21 mouse cellular contexts compared by ENCODE assay signal in the genomic region with DNA sequence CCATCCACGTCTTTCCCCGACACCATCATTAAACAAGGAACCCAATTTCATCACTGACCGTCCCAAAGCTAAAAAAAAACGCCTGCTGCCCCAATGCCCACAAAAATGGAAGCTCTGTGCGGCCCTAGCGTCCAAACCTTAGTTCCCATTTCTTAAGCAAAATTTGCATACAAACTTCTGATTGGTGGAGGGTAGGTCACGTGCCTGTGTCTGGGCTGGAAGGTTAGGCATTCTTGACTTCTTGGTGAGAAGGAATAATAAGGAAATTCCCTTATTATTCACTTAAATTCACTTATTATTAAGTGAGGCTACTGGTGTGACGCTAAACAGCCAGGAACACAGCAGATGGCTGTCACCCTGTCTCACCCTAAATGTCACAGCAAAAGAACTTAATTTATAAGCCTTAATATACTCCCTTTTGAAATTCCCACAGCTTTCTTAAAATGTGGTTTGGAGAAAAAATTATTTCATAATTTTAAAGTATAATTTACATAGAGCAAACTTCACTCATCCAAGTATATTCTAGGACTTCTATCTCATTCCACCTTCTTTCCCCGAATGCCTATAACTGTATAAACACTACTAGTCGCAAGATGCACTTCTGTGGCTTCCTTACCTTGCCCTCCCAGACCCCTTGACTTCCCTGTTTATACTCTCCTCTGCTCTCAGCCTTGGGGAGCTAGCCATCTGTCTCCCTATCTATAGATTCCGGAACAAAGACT. TPM values are rescaled to one million over a fixed set of nuclear protein-coding genes. Genes with fewer than 3 reads are reported as not detected.
DNase-seq lines count a peak whose midpoint lies in the region; ATAC-seq and TF ChIP-seq lines count a peak whose summit lies in the region.
"Had no signal": no experiment of that assay in that cellular context is flagged by ENCODE, and none has a peak within 500 bp of the region (broad histone marks: within the 10 kb centered on the region; RNA-seq: fewer than 3 reads in every experiment).

No protein-coding gene starts in this region.

- 0 out of 2 replicates have a peak, but pooled peaks have one; percentile 36 for ATAC-seq in megakaryocyte, adult 5-6 weeks (ENCODE audit: poor library complexity, severe bottlenecking)
- ATAC-seq: CD4-positive, CD25-positive, alpha-beta regulatory T cell, adult 4 months; forebrain, embryonic 13.5 days; forebrain, postnatal 0 days; inflammation-experienced regulatory T-cells, adult 6 months had no signal

- no peaks in the 10 kb centered on the region for H3K27me3 ChIP-seq in thymus, adult 2 months (ENCODE audit: control insufficient read depth, insufficient read depth, low read length)
- H3K27me3 ChIP-seq in splenic B cell, adult 2 months (ENCODE audit: control insufficient read depth, insufficient read depth, low read length, poor library complexity, severe bottlenecking), result no peaks in the 10 kb centered on the region
- H3K27me3 ChIP-seq: embryonic facial prominence, embryonic 13.5 days; forebrain, embryonic 13.5 days; heart, embryonic 12.5 days; hindbrain, embryonic 15.5 days had no signal

- H3K4me3 ChIP-seq in thymus, adult 2 months (ENCODE audit: control insufficient read depth, insufficient read depth, low read length), result no peak overlapping the region
- H3K4me3 ChIP-seq: embryonic facial prominence, embryonic 13.5 days; forebrain, embryonic 13.5 days; heart, embryonic 12.5 days; hindbrain, embryonic 15.5 days had no signal

- TF ChIP-seq CTCF in thymus, adult 2 months (IDR thresholded peaks at IDR 0.05; ENCODE audit: borderline replicate concordance, control insufficient read depth, extremely low read depth, insufficient read depth, low read length, poor library complexity), result no peak

- no peaks in the 10 kb centered on the region for H3K36me3 ChIP-seq in thymus, adult 2 months (ENCODE audit: control insufficient read depth, insufficient read depth, low read length)
- no peaks in the 10 kb centered on the region for H3K36me3 ChIP-seq in splenic B cell, adult 2 months (ENCODE audit: control insufficient read depth, insufficient read depth, low read length, poor library complexity, severe bottlenecking)
- H3K36me3 ChIP-seq: embryonic facial prominence, embryonic 13.5 days; heart, embryonic 12.5 days; hindbrain, embryonic 15.5 days had no signal

- WGBS in thymus, adult 2 months, result 76% methylated on average over 11 of the region's 11 CpGs

- no peak for TF ChIP-seq POLR2A in thymus, adult 2 months (IDR thresholded peaks at IDR 0.05; ENCODE audit: control insufficient read depth, extremely low read depth, insufficient read depth, low read length, poor library complexity)

- DNase-seq in thymus, adult 2 months, result no peak
- no peak for DNase-seq in thymus, postnatal 0 days (ENCODE audit: low spot score)
- peak; percentile 90 for DNase-seq in MEL-GATA-1-ER (ENCODE audit: extremely low read depth, low read depth)
- DNase-seq in splenic B cell, adult 2 months (ENCODE audit: low read depth, low spot score), result peak; percentile 45
- DNase-seq in kidney, postnatal 25 days, result no peak
- no peak for DNase-seq in urinary bladder, adult 2 months (ENCODE audit: low spot score)
- no peak for DNase-seq in cerebellum, postnatal 10 days
- DNase-seq: adrenal gland, postnatal 10 days; cerebellum, adult 11-12 months; cerebellum, adult 9-10 months; cerebellum, postnatal 36 days; forebrain, postnatal 0 days; gastrocnemius, postnatal 14 days had no signal

- peaks cover 70% of the 10 kb centered on the region for H3K4me1 ChIP-seq in thymus, adult 2 months (replicated peaks; ENCODE audit: control insufficient read depth, insufficient read depth, low read length)
- H3K4me1 ChIP-seq: forebrain, embryonic 13.5 days; heart, embryonic 12.5 days; hindbrain, embryonic 15.5 days had no signal

- H3K27ac ChIP-seq in thymus, adult 2 months (ENCODE audit: control insufficient read depth, insufficient read depth, low read length), result peak overlapping the region; percentile 76
- H3K27ac ChIP-seq: embryonic facial prominence, embryonic 13.5 days; forebrain, embryonic 13.5 days; hindbrain, embryonic 15.5 days had no signal

RNA-seq across cellular contexts. Expression of gene Ccr7, which starts 10.3 kb away (rescaled TPM):
- 202 and 240 TPM in 2 replicates for polyA plus RNA-seq in thymus, adult 2 months (2012; rRNA removed)
- polyA plus RNA-seq in thymus, postnatal 0 days (2015; fragmentation: Nextera tagmentation; extraction: Ambion mirVana), result 36.2 and 37.4 TPM in 2 replicates
- total RNA-seq in megakaryocyte, adult 5-6 weeks (2015), result 0.39 and 0.45 TPM in 2 replicates
- 0.18 TPM in 1 of 2 replicates, not detected in the other for total RNA-seq in megakaryocyte, adult 5-6 weeks (2017)
- polyA plus RNA-seq in urinary bladder, adult 2 months (2012; rRNA removed), result 1.0 and 1.3 TPM in 2 replicates
- total RNA-seq: gastrocnemius, adult 18-20 months had no signal
- polyA plus RNA-seq: forebrain, embryonic 13.5 days had no signal

Comparison
In these comparisons a context has a peak if more than half of its experiments do, and no peak if none do; other contexts are left out.
1. DNase-seq: peak in MEL-GATA-1-ER (single experiment) and splenic B cell, adult 2 months (single experiment); none in thymus, adult 2 months (single experiment), thymus, postnatal 0 days (single experiment), kidney, postnatal 25 days (0 of 2), urinary bladder, adult 2 months (single experiment) and cerebellum, postnatal 10 days (0 of 2).
2. RNA of gene Ccr7, which starts 10.3 kb away (polyA plus RNA-seq): 202 to 240 TPM in thymus, adult 2 months and 36.2 to 37.4 TPM in thymus, postnatal 0 days; 1.0 to 1.3 TPM in urinary bladder, adult 2 months; every median in the first group is over 10 times any median in the second.